Mouse (Mus musculus): ENCODE results near the gene Cadm3. TPM values are rescaled to one million over a fixed set of nuclear protein-coding genes. Genes with fewer than 3 reads are reported as not detected.
A peak's percentile ranks its signal among the peaks of the same experiment; 100 is the strongest.

Gene Cadm3
- polyA plus RNA-seq (2014; fragmentation: Nextera tagmentation; extraction: Ambion mirVana): 1.1 and 1.4 TPM in 2 replicates

DNA sequence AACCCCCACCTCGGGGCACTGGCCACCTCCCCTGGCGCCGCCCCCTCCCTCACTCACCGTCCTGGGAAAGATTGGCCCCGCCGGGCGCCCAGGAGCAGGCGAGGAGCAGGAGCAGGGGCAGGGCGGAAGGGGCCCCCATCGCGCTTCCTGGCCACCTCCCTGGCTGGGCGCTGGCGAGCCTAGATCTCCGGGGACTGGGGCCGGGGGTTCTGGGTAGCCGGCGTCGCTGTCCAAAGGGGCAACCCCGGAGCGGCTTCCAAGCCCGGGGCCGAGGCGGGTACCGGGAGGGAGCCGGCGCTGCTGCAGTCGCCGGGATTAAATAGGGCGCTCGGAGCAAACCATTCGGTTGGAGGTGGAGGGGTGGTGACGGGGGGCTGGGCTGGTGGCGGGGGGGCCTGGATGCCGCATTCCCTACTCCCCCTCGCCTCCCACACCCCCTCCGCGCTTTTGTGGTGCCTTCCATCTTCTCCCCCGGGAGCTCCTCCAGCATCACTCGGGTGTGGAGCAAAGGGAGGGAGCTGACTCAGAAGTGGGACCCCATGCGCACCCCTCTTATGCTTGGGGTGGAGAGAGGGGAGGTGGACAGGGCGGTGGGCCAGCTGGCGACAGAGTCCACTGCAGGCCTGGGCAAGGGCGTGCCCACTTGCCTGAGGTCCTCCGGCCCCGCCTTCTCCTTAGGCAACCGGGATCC lies at the start of gene Cadm3:
Gene Cadm3 (minus strand): TSS at position 340 of the 691 bp plus-strand sequence.
- Histone ChIP-seq H3K4me2 (ENCODE audit: low read depth, severe bottlenecking) (peak within 1 kb of the TSS; percentile 92), H3K9ac (ENCODE audit: low read length) (peak within 1 kb of the TSS; percentile 34), H3K4me1 (ENCODE audit: control insufficient read depth, insufficient read depth, low read length) (peaks cover 5% of the 10 kb centered on the region), H3K36me3 (ENCODE audit: control insufficient read depth, insufficient read depth, low read length) (no peaks in the 10 kb centered on the region), H3K4me3 (ENCODE audit: low read depth, low read length) (peak within 1 kb of the TSS; percentile 52), H3K9me3 (ENCODE audit: control insufficient read depth, low read length) (no peaks in the 10 kb centered on the region), H3K27ac (replicated peaks; ENCODE audit: low read depth, low read length) (no peak within 1 kb of the TSS), H3K27me3 (ENCODE audit: control insufficient read depth, insufficient read depth, low read length) (peaks cover 33% of the 10 kb centered on the region)
- peak; percentile 60 for ATAC-seq (ENCODE audit: insufficient number of reproducible peaks, low FRiP score, low TSS enrichment, low read depth)
- 1% methylated on average over 37 of the region's 46 CpGs for WGBS
- DNase-seq (ENCODE audit: low spot score): peak; percentile 51

DNA sequence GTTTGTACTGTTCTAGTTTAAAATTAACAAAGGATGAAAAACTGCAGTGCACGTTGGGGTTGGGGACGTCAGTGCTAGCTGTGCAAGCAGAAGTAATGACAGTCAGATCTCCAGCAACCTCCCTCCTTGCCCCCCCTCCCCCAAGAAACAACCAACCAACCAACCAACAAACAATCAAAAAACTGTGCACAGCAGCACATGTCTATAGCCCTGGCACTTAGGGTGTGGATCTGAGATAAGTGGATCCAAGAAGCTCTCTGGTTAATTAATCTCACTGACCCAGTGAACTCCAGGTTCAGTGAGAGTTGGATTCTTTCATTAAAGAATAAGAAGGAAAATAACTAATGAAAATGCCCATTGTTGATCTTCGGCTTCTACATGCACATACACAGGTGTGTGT lies 47.1 kb upstream of the Cadm3 start:
- Histone ChIP-seq H3K36me3 (ENCODE audit: control insufficient read depth, insufficient read depth, low read length) (no peaks in the 10 kb centered on the region), H3K4me1 (ENCODE audit: control insufficient read depth, insufficient read depth, low read length) (no peaks in the 10 kb centered on the region), H3K9ac (ENCODE audit: low read length) (no peak overlapping the region), H3K4me3 (ENCODE audit: low read depth, low read length) (no peak overlapping the region), H3K27ac (replicated peaks; ENCODE audit: low read depth, low read length) (no peak overlapping the region), H3K9me3 (ENCODE audit: control insufficient read depth, low read length) (no peaks in the 10 kb centered on the region), H3K4me2 (ENCODE audit: low read depth, severe bottlenecking) (no peak overlapping the region), H3K27me3 (ENCODE audit: control insufficient read depth, insufficient read depth, low read length) (no peaks in the 10 kb centered on the region)
- 62% methylated on average over 3 of the region's 3 CpGs for WGBS
- DNase-seq (ENCODE audit: low spot score): no peak
- 0 out of 2 replicates have a peak, but pooled peaks have one; percentile 36 for ATAC-seq (ENCODE audit: insufficient number of reproducible peaks, low FRiP score, low TSS enrichment, low read depth)

DNA sequence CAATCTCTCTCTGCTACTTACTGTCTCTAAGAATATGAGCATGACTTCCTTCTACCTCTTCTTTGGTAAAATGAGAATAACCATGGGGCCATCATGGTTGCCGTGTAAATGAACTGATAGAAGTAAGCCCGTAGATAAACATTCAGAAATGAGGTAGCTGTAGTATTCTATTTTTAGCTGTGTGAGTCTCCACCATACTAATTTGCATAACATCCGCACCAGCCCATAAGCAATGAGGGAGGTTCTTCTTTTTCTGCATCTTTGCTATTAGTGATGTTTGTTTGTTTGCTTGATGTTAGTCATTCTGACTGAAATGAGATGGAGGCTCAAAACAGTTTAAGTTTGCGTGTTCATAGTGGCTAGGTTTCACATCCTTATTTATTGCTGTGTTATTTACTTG lies 44.4 kb upstream of the Cadm3 start:
- H3K9ac ChIP-seq (ENCODE audit: low read length): no peak overlapping the region
- no peaks in the 10 kb centered on the region for H3K27me3 ChIP-seq (ENCODE audit: control insufficient read depth, insufficient read depth, low read length)
- no peaks in the 10 kb centered on the region for H3K9me3 ChIP-seq (ENCODE audit: control insufficient read depth, low read length)
- no peak overlapping the region for H3K4me3 ChIP-seq (ENCODE audit: low read depth, low read length)
- ATAC-seq (ENCODE audit: insufficient number of reproducible peaks, low FRiP score, low TSS enrichment, low read depth): no peak
- H3K27ac ChIP-seq (replicated peaks; ENCODE audit: low read depth, low read length): no peak overlapping the region
- no peaks in the 10 kb centered on the region for H3K4me1 ChIP-seq (ENCODE audit: control insufficient read depth, insufficient read depth, low read length)
- DNase-seq (ENCODE audit: low spot score): no peak
- no peak overlapping the region for H3K4me2 ChIP-seq (ENCODE audit: low read depth, severe bottlenecking)
- WGBS: 91% methylated on average over 4 of the region's 4 CpGs
- no peaks in the 10 kb centered on the region for H3K36me3 ChIP-seq (ENCODE audit: control insufficient read depth, insufficient read depth, low read length)

DNA sequence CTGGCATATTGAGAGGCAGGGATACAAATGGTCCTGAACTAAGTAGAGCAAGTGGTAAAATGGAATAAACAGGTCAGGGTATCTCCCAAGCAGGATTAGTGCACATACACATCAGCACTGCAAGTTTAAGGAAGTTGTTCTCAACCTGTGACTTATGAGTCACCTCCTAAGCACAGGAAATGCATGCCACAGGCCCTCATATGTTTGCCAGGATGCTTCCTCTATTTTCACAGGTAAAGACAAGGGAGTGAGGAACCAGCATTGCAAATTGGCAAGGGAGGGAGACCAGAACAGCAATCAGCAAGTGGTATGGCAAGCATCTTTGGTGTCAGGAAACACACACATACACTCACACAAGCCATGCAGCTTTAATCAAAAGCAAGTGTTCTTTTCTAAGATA lies 41.6 kb upstream of the Cadm3 start:
- Histone ChIP-seq H3K36me3 (ENCODE audit: control insufficient read depth, insufficient read depth, low read length) (no peaks in the 10 kb centered on the region), H3K27ac (replicated peaks; ENCODE audit: low read depth, low read length) (no peak overlapping the region), H3K9me3 (ENCODE audit: control insufficient read depth, low read length) (no peaks in the 10 kb centered on the region), H3K4me2 (ENCODE audit: low read depth, severe bottlenecking) (no peak overlapping the region), H3K27me3 (ENCODE audit: control insufficient read depth, insufficient read depth, low read length) (no peaks in the 10 kb centered on the region), H3K4me3 (ENCODE audit: low read depth, low read length) (no peak overlapping the region), H3K4me1 (ENCODE audit: control insufficient read depth, insufficient read depth, low read length) (no peaks in the 10 kb centered on the region), H3K9ac (ENCODE audit: low read length) (no peak overlapping the region)
- no peak for DNase-seq (ENCODE audit: low spot score)
- ATAC-seq (ENCODE audit: insufficient number of reproducible peaks, low FRiP score, low TSS enrichment, low read depth): no peak

DNA sequence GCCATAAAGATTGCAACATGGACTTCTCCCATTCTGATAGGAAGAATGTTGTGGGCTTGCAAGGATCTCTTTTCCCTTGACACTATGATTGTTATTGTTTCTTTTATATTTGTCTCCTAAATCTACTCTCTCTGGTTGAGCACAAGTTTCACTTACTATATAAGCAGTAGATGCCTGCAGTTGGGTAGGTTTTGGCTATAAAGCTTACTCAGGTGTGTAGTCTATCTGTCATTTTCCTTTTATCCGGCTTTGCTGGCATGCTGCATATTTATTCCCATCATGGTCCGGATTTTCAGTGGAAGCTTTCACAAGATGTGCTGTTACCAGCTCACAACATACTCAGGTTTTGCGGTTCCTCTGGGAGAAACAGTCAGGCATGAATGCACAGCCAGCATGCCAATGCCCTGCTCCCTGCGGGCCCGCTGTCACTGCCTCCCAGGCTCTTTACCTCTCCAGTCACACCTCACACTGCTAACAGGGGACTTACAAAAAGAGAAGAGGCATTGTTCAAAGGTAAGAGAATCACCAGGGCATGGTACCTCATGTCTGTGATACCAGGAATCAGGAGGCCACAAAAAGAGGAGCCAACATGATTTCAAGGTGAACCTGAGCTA lies 37.3 kb upstream of the Cadm3 start:
- no peak overlapping the region for H3K4me2 ChIP-seq (ENCODE audit: low read depth, severe bottlenecking)
- no peak overlapping the region for H3K27ac ChIP-seq (replicated peaks; ENCODE audit: low read depth, low read length)
- no peaks in the 10 kb centered on the region for H3K9me3 ChIP-seq (ENCODE audit: control insufficient read depth, low read length)
- H3K36me3 ChIP-seq (ENCODE audit: control insufficient read depth, insufficient read depth, low read length): no peaks in the 10 kb centered on the region
- ATAC-seq (ENCODE audit: insufficient number of reproducible peaks, low FRiP score, low TSS enrichment, low read depth): no peak
- no peaks in the 10 kb centered on the region for H3K27me3 ChIP-seq (ENCODE audit: control insufficient read depth, insufficient read depth, low read length)
- 88% methylated on average over 5 of the region's 5 CpGs for WGBS
- H3K9ac ChIP-seq (ENCODE audit: low read length): no peak overlapping the region
- no peak overlapping the region for H3K4me3 ChIP-seq (ENCODE audit: low read depth, low read length)
- H3K4me1 ChIP-seq (ENCODE audit: control insufficient read depth, insufficient read depth, low read length): no peaks in the 10 kb centered on the region
- DNase-seq (ENCODE audit: low spot score): no peak

DNA sequence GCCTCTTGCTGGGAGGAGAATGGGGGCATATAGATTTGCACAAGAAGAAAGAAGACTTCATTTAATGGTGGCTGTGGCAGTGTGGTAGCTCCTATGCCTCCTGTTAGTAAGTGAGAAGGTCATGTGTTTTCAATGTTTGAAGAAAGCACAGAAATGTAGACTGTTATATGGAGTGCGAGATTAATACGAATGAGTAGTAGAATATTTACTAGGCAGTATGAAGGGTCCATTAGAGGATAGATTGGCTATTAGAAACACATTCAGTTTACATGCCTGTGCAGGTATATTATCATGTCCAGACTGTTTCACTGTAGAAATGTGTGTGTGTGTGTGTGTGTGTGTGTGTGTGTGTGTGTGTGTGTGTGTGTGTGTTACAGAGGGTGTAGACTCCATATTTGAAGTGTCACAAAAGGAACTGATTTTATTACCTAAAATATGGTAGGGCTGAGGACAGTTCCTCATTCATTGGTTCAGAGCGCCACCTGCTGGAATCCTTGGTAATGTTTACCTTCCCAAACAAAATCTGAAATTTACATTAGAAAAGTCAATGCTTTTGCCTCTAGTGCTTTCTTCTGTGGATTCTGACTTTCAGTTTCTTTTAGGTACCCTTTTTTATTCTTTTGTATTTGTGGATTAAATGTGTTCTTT lies 31.0 kb upstream of the Cadm3 start:
- no peaks in the 10 kb centered on the region for H3K4me1 ChIP-seq (ENCODE audit: control insufficient read depth, insufficient read depth, low read length)
- 24% methylated on average over 3 of the region's 3 CpGs for WGBS
- H3K9me3 ChIP-seq (ENCODE audit: control insufficient read depth, low read length): no peaks in the 10 kb centered on the region
- H3K9ac ChIP-seq (ENCODE audit: low read length): no peak overlapping the region
- peak; percentile 81 for DNase-seq (ENCODE audit: low spot score)
- H3K4me3 ChIP-seq (ENCODE audit: low read depth, low read length): no peak overlapping the region
- no peaks in the 10 kb centered on the region for H3K27me3 ChIP-seq (ENCODE audit: control insufficient read depth, insufficient read depth, low read length)
- peak; percentile 65; the same call in 1 of the 2 replicates for ATAC-seq (ENCODE audit: insufficient number of reproducible peaks, low FRiP score, low TSS enrichment, low read depth)
- H3K36me3 ChIP-seq (ENCODE audit: control insufficient read depth, insufficient read depth, low read length): no peaks in the 10 kb centered on the region
- H3K4me2 ChIP-seq (ENCODE audit: low read depth, severe bottlenecking): no peak overlapping the region
- no peak overlapping the region for H3K27ac ChIP-seq (replicated peaks; ENCODE audit: low read depth, low read length)

DNA sequence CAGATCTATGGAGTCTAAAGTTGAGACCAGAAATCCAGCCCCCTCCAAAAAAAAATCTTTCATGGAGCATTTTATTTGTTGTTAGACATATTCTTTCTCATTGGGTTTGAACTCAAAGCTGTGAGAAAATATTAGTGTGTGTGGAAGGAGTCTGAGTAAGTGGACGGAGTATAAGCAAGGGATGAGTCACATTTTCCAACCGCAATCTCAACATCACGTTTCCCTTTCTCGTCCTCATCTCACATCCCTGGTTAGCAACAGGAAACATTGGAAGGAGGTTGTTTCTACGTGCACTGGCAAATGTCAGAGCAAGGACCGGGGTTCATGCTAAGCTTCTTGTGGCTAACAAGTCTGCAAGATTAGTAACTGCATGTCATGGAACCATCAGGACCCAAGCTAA lies 24.3 kb upstream of the Cadm3 start:
- no peak for ATAC-seq (ENCODE audit: insufficient number of reproducible peaks, low FRiP score, low TSS enrichment, low read depth)
- WGBS: 88% methylated on average over 6 of the region's 6 CpGs

DNA sequence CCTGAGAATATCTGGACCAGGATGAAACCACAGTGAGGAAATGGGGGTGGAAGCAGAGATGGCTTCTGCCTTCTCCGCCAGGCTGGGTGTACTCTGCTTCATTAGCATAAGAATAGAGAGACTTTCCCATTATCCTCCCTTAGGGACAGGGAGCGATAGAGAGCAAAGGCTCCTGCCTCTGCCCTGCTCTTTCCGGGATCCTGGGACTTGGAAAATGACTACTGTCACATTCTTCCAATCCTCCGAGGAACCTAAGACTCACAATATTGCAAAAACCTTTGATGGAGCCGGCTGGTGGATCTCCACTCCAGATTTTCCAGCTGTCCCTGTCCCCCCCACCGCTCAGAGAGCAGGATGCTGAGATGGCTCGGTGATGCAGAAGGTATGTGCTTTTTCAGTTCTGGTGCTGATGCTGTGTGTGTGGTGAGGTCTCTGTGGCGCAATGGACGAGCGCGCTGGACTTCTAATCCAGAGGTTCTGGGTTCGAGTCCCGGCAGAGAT lies 22.5 kb upstream of the Cadm3 start:
- Histone ChIP-seq H3K4me2 (ENCODE audit: low read depth, severe bottlenecking) (peak overlapping the region; percentile 18; the same call in 1 of the 2 replicates), H3K36me3 (ENCODE audit: control insufficient read depth, insufficient read depth, low read length) (no peaks in the 10 kb centered on the region), H3K4me3 (ENCODE audit: low read depth, low read length) (no peak overlapping the region), H3K9ac (ENCODE audit: low read length) (no peak overlapping the region), H3K27ac (replicated peaks; ENCODE audit: low read depth, low read length) (no peak overlapping the region), H3K27me3 (ENCODE audit: control insufficient read depth, insufficient read depth, low read length) (no peaks in the 10 kb centered on the region), H3K9me3 (ENCODE audit: control insufficient read depth, low read length) (no peaks in the 10 kb centered on the region), H3K4me1 (ENCODE audit: control insufficient read depth, insufficient read depth, low read length) (peaks cover 2% of the 10 kb centered on the region; the same call in 1 of the 2 replicates)
- ATAC-seq (ENCODE audit: insufficient number of reproducible peaks, low FRiP score, low TSS enrichment, low read depth) (0 out of 2 replicates have a peak, but pooled peaks have one; percentile 39), DNase-seq (ENCODE audit: low spot score) (peak; percentile 58)
- WGBS: 7% methylated on average over 13 of the region's 13 CpGs

More for the DNA sequence above, 24.3 kb upstream of the Cadm3 start:
- H3K9ac ChIP-seq (ENCODE audit: low read length): no peak overlapping the region
- H3K9me3 ChIP-seq (ENCODE audit: control insufficient read depth, low read length): no peaks in the 10 kb centered on the region
- no peak overlapping the region for H3K27ac ChIP-seq (replicated peaks; ENCODE audit: low read depth, low read length)
- H3K4me3 ChIP-seq (ENCODE audit: low read depth, low read length): no peak overlapping the region
- H3K4me1 ChIP-seq (ENCODE audit: control insufficient read depth, insufficient read depth, low read length): peaks cover 2% of the 10 kb centered on the region; the same call in 1 of the 2 replicates
- H3K4me2 ChIP-seq (ENCODE audit: low read depth, severe bottlenecking): no peak overlapping the region
- H3K36me3 ChIP-seq (ENCODE audit: control insufficient read depth, insufficient read depth, low read length): no peaks in the 10 kb centered on the region
- no peaks in the 10 kb centered on the region for H3K27me3 ChIP-seq (ENCODE audit: control insufficient read depth, insufficient read depth, low read length)
- DNase-seq (ENCODE audit: low spot score): no peak

Data from limb, embryonic 11.5 days (tissue).